Mouse (Mus musculus): ENCODE results near the gene Cenpc1. TPM values are rescaled to one million over a fixed set of nuclear protein-coding genes. Genes with fewer than 3 reads are reported as not detected.

Cenpc1 gene
- polyA plus RNA-seq, 1 experiment, result 3.8 TPM

- Histone ChIP-seq H3K4me2 (ENCODE audit: low read depth) (no peak overlapping the region), H3K27me3 (ENCODE audit: control insufficient read depth, insufficient read depth, insufficient read length) (no peaks in the 10 kb centered on the region), H3K36me3 (ENCODE audit: control insufficient read depth, insufficient read depth) (no peaks in the 10 kb centered on the region), H3ac (ENCODE audit: control insufficient read depth, insufficient read length) (no peak overlapping the region), H3K4me3 (no peak overlapping the region), H3K79me2 (ENCODE audit: control insufficient read depth, insufficient read depth) (no peaks in the 10 kb centered on the region)
- TF ChIP-seq MYOG (IDR thresholded peaks at IDR 0.05; ENCODE audit: control insufficient read depth in 1 of 3, insufficient read depth in 1 of 3, insufficient read length in 2 of 3, low read depth in 2 of 3) (no peak), MAX (IDR thresholded peaks at IDR 0.05; ENCODE audit: low read depth) (no peak), SRF (IDR thresholded peaks at IDR 0.05; ENCODE audit: control insufficient read depth, insufficient read length, low read depth) (no peak)
Observed at GRCm38 (mm10) chr5:85992055-85992454, 73.3 kb downstream of the Cenpc1 start.

- no peak overlapping the region for H3K4me2 ChIP-seq (ENCODE audit: low read depth)
- H3K79me2 ChIP-seq (ENCODE audit: control insufficient read depth, insufficient read depth), result no peaks in the 10 kb centered on the region
- no peaks in the 10 kb centered on the region for H3K27me3 ChIP-seq (ENCODE audit: control insufficient read depth, insufficient read depth, insufficient read length)
- H3ac ChIP-seq (ENCODE audit: control insufficient read depth, insufficient read length), result no peak overlapping the region
- TF ChIP-seq MYOG (IDR thresholded peaks at IDR 0.05; ENCODE audit: control insufficient read depth in 1 of 3, insufficient read depth in 1 of 3, insufficient read length in 2 of 3, low read depth in 2 of 3) (no peak), REST (IDR thresholded peaks at IDR 0.05; ENCODE audit: insufficient read depth, insufficient read length) (no peak), USF1 (IDR thresholded peaks at IDR 0.05; ENCODE audit: low read depth) (no peak), CEBPB (IDR thresholded peaks at IDR 0.05; ENCODE audit: insufficient read depth, poor library complexity, severe bottlenecking) (no peak), POLR2AphosphoS2 (IDR thresholded peaks at IDR 0.05; ENCODE audit: insufficient read length, low read depth) (no peak), TCF3 (IDR thresholded peaks at IDR 0.05; ENCODE audit: insufficient read length, low read depth) (no peak), POLR2A (IDR thresholded peaks at IDR 0.05; ENCODE audit: insufficient read length, low read depth) (no peak), MAX (IDR thresholded peaks at IDR 0.05; ENCODE audit: low read depth) (no peak)
- no peak overlapping the region for H3K4me3 ChIP-seq
- no peaks in the 10 kb centered on the region for H3K36me3 ChIP-seq (ENCODE audit: control insufficient read depth, insufficient read depth)
Observed at GRCm38 (mm10) chr5:85987516-85987863, 77.9 kb downstream of the Cenpc1 start.

GRCm38 (mm10) chr5:85986734-85987515 is 78.5 kb downstream of the Cenpc1 start:
- no peak overlapping the region for H3K4me2 ChIP-seq (ENCODE audit: low read depth)
- no peak for TF ChIP-seq TCF3 (IDR thresholded peaks at IDR 0.05; ENCODE audit: insufficient read length, low read depth)
- TF ChIP-seq CEBPB (IDR thresholded peaks at IDR 0.05; ENCODE audit: insufficient read depth, poor library complexity, severe bottlenecking), result no peak
- TF ChIP-seq MAX (IDR thresholded peaks at IDR 0.05; ENCODE audit: low read depth), result no peak
- TF ChIP-seq USF1 (IDR thresholded peaks at IDR 0.05; ENCODE audit: low read depth), result no peak
- no peak for TF ChIP-seq POLR2AphosphoS2 (IDR thresholded peaks at IDR 0.05; ENCODE audit: insufficient read length, low read depth)
- no peaks in the 10 kb centered on the region for H3K27me3 ChIP-seq (ENCODE audit: control insufficient read depth, insufficient read depth, insufficient read length)
- H3ac ChIP-seq (ENCODE audit: control insufficient read depth, insufficient read length), result no peak overlapping the region
- H3K4me3 ChIP-seq, result no peak overlapping the region
- H3K36me3 ChIP-seq (ENCODE audit: control insufficient read depth, insufficient read depth), result no peaks in the 10 kb centered on the region
- no peaks in the 10 kb centered on the region for H3K79me2 ChIP-seq (ENCODE audit: control insufficient read depth, insufficient read depth)

- H3K36me3 ChIP-seq (ENCODE audit: control insufficient read depth, insufficient read depth), result no peaks in the 10 kb centered on the region
- no peaks in the 10 kb centered on the region for H3K27me3 ChIP-seq (ENCODE audit: control insufficient read depth, insufficient read depth, insufficient read length)
- H3ac ChIP-seq (ENCODE audit: control insufficient read depth, insufficient read length), result no peak overlapping the region
- no peaks in the 10 kb centered on the region for H3K79me2 ChIP-seq (ENCODE audit: control insufficient read depth, insufficient read depth)
- no peak overlapping the region for H3K4me3 ChIP-seq
- TF ChIP-seq USF1 (IDR thresholded peaks at IDR 0.05; ENCODE audit: low read depth) (no peak), MYOG (IDR thresholded peaks at IDR 0.05; ENCODE audit: control insufficient read depth in 1 of 3, insufficient read depth in 1 of 3, insufficient read length in 2 of 3, low read depth in 2 of 3) (no peak), SRF (IDR thresholded peaks at IDR 0.05; ENCODE audit: control insufficient read depth, insufficient read length, low read depth) (no peak), TCF3 (IDR thresholded peaks at IDR 0.05; ENCODE audit: insufficient read length, low read depth) (no peak), POLR2AphosphoS2 (IDR thresholded peaks at IDR 0.05; ENCODE audit: insufficient read length, low read depth) (no peak), MAX (IDR thresholded peaks at IDR 0.05; ENCODE audit: low read depth) (no peak)
- no peak overlapping the region for H3K4me2 ChIP-seq (ENCODE audit: low read depth)
Observed at GRCm38 (mm10) chr5:85977646-85978426, 87.5 kb downstream of the Cenpc1 start.

GRCm38 (mm10) chr5:85962791-85963190 is 102.6 kb downstream of the Cenpc1 start:
- H3K36me3 ChIP-seq (ENCODE audit: control insufficient read depth, insufficient read depth), result no peaks in the 10 kb centered on the region

More at GRCm38 (mm10) chr5:85962791-85963190, 102.6 kb downstream of the Cenpc1 start:
- Histone ChIP-seq H3K79me2 (ENCODE audit: control insufficient read depth, insufficient read depth) (no peaks in the 10 kb centered on the region), H3K4me2 (ENCODE audit: low read depth) (no peak overlapping the region), H3K4me3 (no peak overlapping the region), H3ac (ENCODE audit: control insufficient read depth, insufficient read length) (no peak overlapping the region), H3K27me3 (ENCODE audit: control insufficient read depth, insufficient read depth, insufficient read length) (no peaks in the 10 kb centered on the region)
- TF ChIP-seq POLR2A (IDR thresholded peaks at IDR 0.05; ENCODE audit: insufficient read length, low read depth) (no peak), TCF12 (IDR thresholded peaks at IDR 0.05; ENCODE audit: insufficient read depth, poor library complexity, severe bottlenecking) (no peak), TCF3 (IDR thresholded peaks at IDR 0.05; ENCODE audit: insufficient read length, low read depth) (no peak), REST (IDR thresholded peaks at IDR 0.05; ENCODE audit: insufficient read depth, insufficient read length) (no peak), MAX (IDR thresholded peaks at IDR 0.05; ENCODE audit: low read depth) (no peak), POLR2AphosphoS2 (IDR thresholded peaks at IDR 0.05; ENCODE audit: insufficient read length, low read depth) (no peak), MYOD1 (IDR thresholded peaks at IDR 0.05; ENCODE audit: control insufficient read depth in 1 of 3, insufficient read length in 2 of 3, low read depth in 2 of 3) (no peak)

Other genes starting within 250 kb of the Cenpc1 start
- 0.08 TPM for gene Stap1, start 6.2 kb upstream of the Cenpc1 start, polyA plus RNA-seq (2012; fragmentation: generic; extraction: Trizol)
- gene Uba6, start 107.2 kb upstream of the Cenpc1 start, polyA plus RNA-seq (2012; fragmentation: generic; extraction: Trizol), result 1.9 TPM
- not detected for gene Gnrhr, start 132.3 kb upstream of the Cenpc1 start, polyA plus RNA-seq (2012; fragmentation: generic; extraction: Trizol)
- not detected for gene Tmprss11c, start 223.7 kb upstream of the Cenpc1 start, polyA plus RNA-seq (2012; fragmentation: generic; extraction: Trizol)

Data from myocyte (in vitro differentiated cells).